Mouse (Mus musculus) MN1 (cell line): ENCODE measurements around the gene Selplg.

Experiments
- DNase-seq: peaks from one replicate; pipeline ENCODE4 v3.0.0-alpha.2; 2016; ENCODE audit warnings: low spot score

Gene Selplg

GRCm38 (mm10) chr5:113854494-113854893 is 22.1 kb upstream of the Selplg start:
- DNase-seq = peak; percentile 76

- DNase-seq = no peak
Observed at GRCm38 (mm10) chr5:113853541-113853940, 21.1 kb upstream of the Selplg start.

- no peak for DNase-seq
Observed at GRCm38 (mm10) chr5:113852463-113852862, 20.0 kb upstream of the Selplg start.

- peak; percentile 79 for DNase-seq
Observed at GRCm38 (mm10) chr5:113850680-113851230, 18.3 kb upstream of the Selplg start.

- DNase-seq = no peak
Observed at GRCm38 (mm10) chr5:113847636-113848035, 15.2 kb upstream of the Selplg start.

GRCm38 (mm10) chr5:113846656-113847055 is 14.2 kb upstream of the Selplg start:
- no peak for DNase-seq

GRCm38 (mm10) chr5:113845627-113846026 is 13.2 kb upstream of the Selplg start:
- no peak for DNase-seq

- DNase-seq = peak; percentile 87
Observed at GRCm38 (mm10) chr5:113844721-113845120, 12.3 kb upstream of the Selplg start.

- no peak for DNase-seq
Observed at GRCm38 (mm10) chr5:113844106-113844505, 11.7 kb upstream of the Selplg start.

GRCm38 (mm10) chr5:113842906-113843305 is 10.5 kb upstream of the Selplg start:
- no peak for DNase-seq

- no peak for DNase-seq
Observed at GRCm38 (mm10) chr5:113842244-113842643, 9.8 kb upstream of the Selplg start.

GRCm38 (mm10) chr5:113841243-113842225 is 9.1 kb upstream of the Selplg start:
- DNase-seq = no peak

GRCm38 (mm10) chr5:113840443-113840842 is 8.0 kb upstream of the Selplg start:
- DNase-seq = no peak

- DNase-seq = no peak
Observed at GRCm38 (mm10) chr5:113836961-113837360, 4.5 kb upstream of the Selplg start.

- no peak for DNase-seq
Observed at GRCm38 (mm10) chr5:113833316-113833947, 988 bp upstream of the Selplg start.

GRCm38 (mm10) chr5:113831741-113832140 is 703 bp downstream of the Selplg start:
- DNase-seq = no peak

GRCm38 (mm10) chr5:113830796-113831195 is 1.6 kb downstream of the Selplg start:
- no peak for DNase-seq

- no peak for DNase-seq
Observed at GRCm38 (mm10) chr5:113830292-113830643, 2.2 kb downstream of the Selplg start.

GRCm38 (mm10) chr5:113829566-113830291 is 2.7 kb downstream of the Selplg start:
- DNase-seq = no peak

- DNase-seq = peak; percentile 47
Observed at GRCm38 (mm10) chr5:113828481-113828880, 4.0 kb downstream of the Selplg start.

- no peak for DNase-seq
Observed at GRCm38 (mm10) chr5:113827991-113828411, 4.4 kb downstream of the Selplg start.

- peak; percentile 39 for DNase-seq
Observed at GRCm38 (mm10) chr5:113826619-113827018, 5.8 kb downstream of the Selplg start.
